In genomic region chr1:73913071-73914005, GRCm38 (mm10) we compare ENCODE assay signal across 8 mouse cellular contexts.
A peak's percentile ranks its signal among the peaks of the same experiment; 100 is the strongest.
DNase-seq lines count a peak whose midpoint lies in the region; ATAC-seq and TF ChIP-seq lines count a peak whose summit lies in the region.
"Had no signal": no experiment of that assay in that cellular context is flagged by ENCODE, and none has a peak within 500 bp of the region (broad histone marks: within the 10 kb centered on the region; RNA-seq: fewer than 3 reads in every experiment).

No protein-coding gene starts in this region.

- no peak overlapping the region for H3K4me3 ChIP-seq in hindbrain, embryonic 13.5 days
- H3K4me3 ChIP-seq in hindbrain, embryonic 12.5 days = no peak overlapping the region
- H3K4me3 ChIP-seq in cerebellum, adult 2 months (replicated peaks; ENCODE audit: insufficient read depth, low read depth, low read length) = no peak overlapping the region

- peak; percentile 36 for DNase-seq in testis, postnatal 10 days (ENCODE audit: low spot score)
- no peak for DNase-seq in testis, postnatal 14 days (ENCODE audit: low spot score)
- DNase-seq in heart, postnatal 14 days = peak; percentile 17 to 39
- peak; percentile 9 for DNase-seq in lung, postnatal 14 days
- no peak for DNase-seq in cerebellum, adult 2 months

- no peaks in the 10 kb centered on the region for H3K9me3 ChIP-seq in hindbrain, embryonic 13.5 days
- H3K9me3 ChIP-seq in hindbrain, embryonic 12.5 days (replicated peaks) = no peaks in the 10 kb centered on the region

- no peak overlapping the region for H3K27ac ChIP-seq in hindbrain, embryonic 13.5 days
- no peak overlapping the region for H3K27ac ChIP-seq in hindbrain, embryonic 12.5 days
- H3K27ac ChIP-seq in cerebellum, adult 2 months (ENCODE audit: insufficient read depth, low read length) = no peak overlapping the region
- H3K27ac ChIP-seq: macrophage had no signal

- H3K4me2 ChIP-seq in hindbrain, embryonic 13.5 days = no peak overlapping the region
- H3K4me2 ChIP-seq in hindbrain, embryonic 12.5 days (replicated peaks) = no peak overlapping the region

- no peak for TF ChIP-seq POLR2A in cerebellum, adult 2 months (IDR thresholded peaks at IDR 0.05; ENCODE audit: borderline replicate concordance, insufficient read depth, low read length)

- intact Hi-C loops in heart, postnatal 14 days (cut with DNase I) = no loop called here

- WGBS in hindbrain, embryonic 13.5 days = 79% methylated on average over 19 of the region's 19 CpGs
- WGBS in hindbrain, embryonic 12.5 days = 80% methylated on average over 19 of the region's 19 CpGs
- WGBS in cerebellum, adult 2 months = 72% methylated on average over 19 of the region's 19 CpGs

- H3K9ac ChIP-seq in hindbrain, embryonic 13.5 days = no peak overlapping the region
- no peak overlapping the region for H3K9ac ChIP-seq in hindbrain, embryonic 12.5 days

- no peaks in the 10 kb centered on the region for H3K36me3 ChIP-seq in hindbrain, embryonic 13.5 days
- no peaks in the 10 kb centered on the region; the same call in 1 of the 2 replicates for H3K36me3 ChIP-seq in hindbrain, embryonic 12.5 days

- H3K4me1 ChIP-seq in hindbrain, embryonic 13.5 days (replicated peaks) = peaks cover 25% of the 10 kb centered on the region
- peaks cover 9% of the 10 kb centered on the region; the same call in 1 of the 2 replicates for H3K4me1 ChIP-seq in hindbrain, embryonic 12.5 days
- H3K4me1 ChIP-seq in cerebellum, adult 2 months (ENCODE audit: control insufficient read depth, insufficient read depth, low read length) = peaks cover 18% of the 10 kb centered on the region

- 0 out of 2 replicates have a peak, but pooled peaks have one; percentile 18 for ATAC-seq in hindbrain, embryonic 13.5 days (ENCODE audit: low FRiP score)
- no peak for ATAC-seq in hindbrain, embryonic 12.5 days (ENCODE audit: low FRiP score)

- no peak for TF ChIP-seq CTCF in cerebellum, adult 2 months (IDR thresholded peaks at IDR 0.05; ENCODE audit: borderline replicate concordance, insufficient read depth, low read depth, low read length)

- H3K27me3 ChIP-seq in hindbrain, embryonic 13.5 days = no peaks in the 10 kb centered on the region
- no peaks in the 10 kb centered on the region for H3K27me3 ChIP-seq in hindbrain, embryonic 12.5 days
- H3K27me3 ChIP-seq in cerebellum, adult 2 months (ENCODE audit: control insufficient read depth, insufficient read depth, low read length) = no peaks in the 10 kb centered on the region

Comparison
In these comparisons a context has a peak if more than half of its experiments do, and no peak if none do; other contexts are left out.
1. DNase-seq: peak in testis, postnatal 10 days (single experiment), heart, postnatal 14 days (2 of 2) and lung, postnatal 14 days (single experiment); none in testis, postnatal 14 days (single experiment) and cerebellum, adult 2 months (0 of 2).